Mouse (Mus musculus) WW6 (cell line): ENCODE data around the gene 2700097O09Rik.
"Not testable (repeated sequence)": the region's sequence is repeated elsewhere in the genome, so short reads cannot be mapped to it uniquely, and the experiment has no call there.

Experiments
- DNase-seq: peaks from one replicate; pipeline ENCODE4 v3.0.0-alpha.2; 2013; ENCODE audit warnings: low read depth, low spot score

The 2700097O09Rik gene

DNA sequence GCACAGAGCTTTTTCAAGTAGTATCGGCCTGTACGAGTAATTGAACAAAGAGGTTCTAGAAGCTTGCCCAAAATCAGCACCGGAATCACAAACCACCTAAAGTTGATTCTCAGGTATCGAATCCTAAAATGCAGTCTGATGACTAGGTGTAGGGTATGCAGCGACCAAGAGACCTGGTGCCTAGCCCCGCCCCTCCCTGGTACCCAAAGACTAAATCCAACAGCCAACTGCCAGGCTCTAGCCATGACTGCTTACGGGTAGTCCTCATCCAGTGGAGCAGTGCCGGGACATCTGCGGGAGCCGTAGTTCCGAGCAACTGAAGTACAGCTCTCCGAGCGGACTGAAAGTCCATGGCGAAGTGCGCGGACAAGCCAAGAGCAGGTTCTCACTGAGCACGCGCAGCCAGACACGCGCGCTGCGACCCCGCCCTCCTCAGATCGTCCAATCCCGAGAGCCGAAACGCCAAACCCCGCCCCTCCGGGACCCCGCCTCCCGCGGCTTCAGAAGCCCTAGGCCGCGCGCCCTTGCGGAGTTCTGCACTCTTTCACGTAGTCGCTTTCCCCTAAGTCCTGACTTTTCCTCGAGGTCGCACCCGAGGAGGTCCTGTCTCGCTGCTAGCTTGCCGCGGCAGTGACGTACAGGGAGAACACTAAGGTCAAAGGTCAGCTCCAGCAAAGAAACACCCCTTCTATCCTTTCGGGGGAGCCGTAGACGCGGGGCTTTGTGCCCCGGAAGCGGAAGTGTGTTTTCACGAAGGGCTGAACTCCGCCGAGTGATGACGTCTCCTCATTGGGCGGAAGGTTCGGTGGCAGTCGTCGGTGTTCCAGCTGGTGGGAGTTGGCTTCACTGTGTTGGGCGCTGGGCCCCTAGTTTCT lies at the start of gene 2700097O09Rik, which contains the start of gene Srp54a:
Gene 2700097O09Rik, minus strand, starts transcription at position 385 of the 875 bp plus-strand sequence.
Gene Srp54a, plus strand, starts transcription at position 537 of the 875 bp plus-strand sequence.
- DNase-seq, result peak; percentile 79

DNA sequence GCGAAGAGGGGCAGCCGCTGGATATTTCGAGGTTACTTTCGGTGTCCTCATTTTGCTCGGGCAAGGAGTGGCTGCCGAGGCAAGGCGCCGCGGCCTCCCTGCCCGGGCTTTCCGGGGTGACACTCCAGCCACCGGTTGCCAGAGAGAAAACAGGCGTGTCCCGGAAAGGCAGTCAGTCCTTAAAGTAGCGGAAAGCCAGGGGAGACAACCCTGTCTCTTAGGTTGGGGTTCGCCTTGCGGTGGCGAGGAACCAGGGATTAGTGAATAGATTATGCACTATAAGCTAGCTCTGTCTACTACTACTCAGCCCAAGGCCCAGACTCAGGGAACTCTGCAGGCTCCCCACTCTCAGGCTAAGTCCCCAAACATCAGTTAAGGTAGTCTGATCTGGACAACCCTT lies 44.8 kb upstream of the 2700097O09Rik start:
- not testable (repeated sequence) for DNase-seq

DNA sequence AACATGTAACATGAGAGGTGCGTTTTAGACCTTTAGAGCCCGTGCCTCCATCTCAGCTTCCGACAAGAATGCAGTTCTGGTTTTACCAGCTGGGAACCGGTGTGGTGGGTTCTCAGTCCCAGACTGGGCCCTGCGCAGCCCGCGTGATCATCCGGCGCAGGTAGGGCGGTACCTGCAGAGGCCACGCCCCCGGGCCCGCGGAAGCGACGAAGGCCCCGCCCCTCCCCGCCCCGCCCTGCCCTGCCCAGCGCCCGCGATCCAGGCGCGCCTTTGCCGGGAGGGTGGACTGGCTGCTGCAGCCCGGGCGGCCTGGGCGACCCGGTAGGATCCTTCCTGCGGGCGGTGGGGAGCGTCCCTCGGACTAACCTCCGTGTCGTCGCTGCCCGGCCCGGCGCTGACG lies 44.3 kb upstream of the 2700097O09Rik start, which contains the start of gene Fam177a:
Gene Fam177a, plus strand, starts transcription at position 228 of the 400 bp plus-strand sequence.
- DNase-seq, result not testable (repeated sequence)

DNA sequence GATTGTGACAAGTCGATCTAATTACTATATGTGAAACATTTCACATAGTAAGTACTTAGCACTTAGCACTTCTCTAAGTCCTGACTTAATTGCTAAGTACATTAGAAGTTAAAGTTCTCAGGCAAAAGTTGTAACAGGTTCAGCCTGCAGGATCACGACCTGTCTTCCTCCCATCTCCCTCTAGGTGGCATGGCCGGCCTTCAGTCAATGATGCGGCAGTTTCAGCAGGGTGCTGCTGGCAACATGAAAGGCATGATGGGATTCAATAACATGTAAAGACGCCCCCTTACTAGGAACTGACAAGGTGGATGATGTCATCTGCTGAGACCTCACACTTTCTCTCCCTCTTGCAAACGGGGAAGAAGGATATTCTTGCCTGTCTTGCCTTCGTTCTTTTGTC lies 32.7 kb upstream of the 2700097O09Rik start:
- DNase-seq, result not testable (repeated sequence)

DNA sequence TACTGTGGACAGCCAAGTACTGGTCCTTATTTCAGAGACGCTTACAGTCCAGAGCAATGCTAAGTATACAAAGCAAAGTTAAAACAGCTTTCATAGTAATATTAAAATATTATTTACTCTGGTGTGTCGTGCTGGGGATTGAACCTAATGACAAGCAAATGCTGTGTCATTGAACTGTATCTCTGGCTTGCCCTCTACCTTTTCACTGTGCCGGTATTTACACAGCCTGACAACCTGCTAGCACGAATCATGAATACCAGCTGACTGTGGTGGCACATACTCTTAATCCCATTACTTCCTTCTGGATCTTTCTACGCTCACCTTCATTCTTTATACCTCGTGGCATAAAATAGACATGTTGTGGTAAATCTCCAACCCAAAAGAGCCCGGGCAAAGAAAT lies 12.2 kb upstream of the 2700097O09Rik start:
- DNase-seq, result not testable (repeated sequence)

DNA sequence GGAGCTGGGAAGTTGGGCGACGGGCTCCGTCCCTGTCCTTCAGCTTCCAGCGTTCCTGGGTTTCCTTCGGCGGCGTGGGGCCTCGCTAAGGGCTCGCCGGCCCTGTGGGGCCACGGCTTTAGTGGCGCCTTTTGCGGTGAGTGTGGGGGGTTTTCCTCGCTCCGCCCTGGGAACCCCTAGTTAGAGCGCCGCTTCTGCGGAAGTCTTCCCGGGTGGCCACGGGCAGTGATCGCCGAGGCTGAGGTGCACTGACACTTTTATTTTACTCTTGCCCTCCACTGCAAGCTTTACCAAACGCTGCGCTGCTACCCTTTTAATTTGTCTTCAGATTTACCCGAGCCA lies 662 bp upstream of the 2700097O09Rik start:
- not testable (repeated sequence) for DNase-seq

DNA sequence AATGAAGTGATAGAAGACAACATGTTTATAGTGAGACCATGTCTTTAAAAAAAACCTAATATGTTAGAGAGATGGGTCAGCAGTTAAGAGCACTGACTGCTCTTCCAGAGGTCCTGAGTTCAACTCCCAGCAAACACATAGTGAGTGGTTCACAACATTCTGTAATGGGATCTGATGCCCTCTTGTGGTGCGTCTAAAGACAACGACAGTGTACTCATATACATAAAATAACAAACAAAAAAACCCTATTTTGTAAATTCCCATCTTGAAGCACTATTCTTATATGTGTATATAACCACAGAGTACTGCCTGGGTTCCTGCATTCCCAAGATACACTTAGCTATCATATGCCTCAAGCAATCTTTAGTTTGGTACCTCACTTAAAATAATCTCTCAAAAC lies 1.2 kb downstream of the 2700097O09Rik start:
- DNase-seq, result not testable (repeated sequence)

DNA sequence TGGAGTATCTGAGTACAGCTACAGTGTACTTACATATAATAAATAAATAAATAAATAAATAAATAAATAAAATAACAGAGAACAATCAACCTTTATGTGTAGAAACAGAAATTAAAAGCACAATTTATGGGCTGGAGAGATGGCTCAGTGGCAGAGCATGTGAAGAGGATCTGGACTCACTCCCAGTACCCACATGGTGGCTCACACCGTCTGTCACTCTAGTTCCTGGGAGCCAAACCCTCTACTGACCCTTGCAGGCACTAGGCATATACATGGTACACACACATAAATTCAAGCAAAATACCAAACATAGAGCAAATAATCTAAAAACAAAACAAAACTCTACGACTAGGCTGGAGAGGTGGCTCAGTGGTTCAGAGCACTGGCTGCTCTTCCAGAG lies 4.6 kb downstream of the 2700097O09Rik start:
- no peak for DNase-seq

DNA sequence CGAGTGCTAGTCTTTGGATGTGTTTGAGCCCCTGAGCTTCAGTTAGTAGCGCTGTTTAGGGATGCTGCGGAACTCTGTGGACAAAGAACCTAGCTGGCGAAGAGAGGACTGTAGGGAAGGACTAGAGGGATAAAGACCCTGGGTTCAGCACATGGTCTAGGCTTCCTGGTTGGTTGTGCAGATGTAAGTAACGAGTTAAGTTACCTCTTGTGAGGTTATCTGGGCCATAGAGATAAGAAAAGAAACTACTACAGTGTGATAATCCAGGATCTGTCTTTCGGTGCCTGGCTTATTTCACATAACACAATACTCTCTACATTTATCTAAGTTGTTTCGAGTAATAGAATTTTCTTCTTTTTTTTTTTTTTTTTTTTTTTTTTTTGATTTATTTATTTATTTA lies 6.2 kb downstream of the 2700097O09Rik start:
- DNase-seq, result no peak

DNA sequence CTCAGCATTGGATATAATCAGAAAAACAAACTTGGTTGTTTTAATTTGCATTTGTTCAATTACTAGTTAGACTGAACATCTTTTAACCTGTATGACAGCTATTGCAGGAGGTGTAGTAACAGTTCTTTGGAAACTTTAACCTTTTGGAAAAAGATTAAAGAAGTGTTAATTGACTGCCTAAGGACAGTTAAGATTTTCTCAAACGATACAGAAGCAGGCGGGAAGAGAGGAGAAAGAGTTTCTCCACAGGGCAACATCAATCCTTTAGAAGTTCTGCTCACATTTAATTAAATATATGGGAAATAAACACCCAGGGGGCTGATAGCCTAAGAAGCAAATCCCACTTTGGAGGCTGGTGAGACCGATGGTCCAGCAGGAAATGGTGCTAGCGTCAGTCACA lies 7.4 kb downstream of the 2700097O09Rik start:
- no peak for DNase-seq

DNA sequence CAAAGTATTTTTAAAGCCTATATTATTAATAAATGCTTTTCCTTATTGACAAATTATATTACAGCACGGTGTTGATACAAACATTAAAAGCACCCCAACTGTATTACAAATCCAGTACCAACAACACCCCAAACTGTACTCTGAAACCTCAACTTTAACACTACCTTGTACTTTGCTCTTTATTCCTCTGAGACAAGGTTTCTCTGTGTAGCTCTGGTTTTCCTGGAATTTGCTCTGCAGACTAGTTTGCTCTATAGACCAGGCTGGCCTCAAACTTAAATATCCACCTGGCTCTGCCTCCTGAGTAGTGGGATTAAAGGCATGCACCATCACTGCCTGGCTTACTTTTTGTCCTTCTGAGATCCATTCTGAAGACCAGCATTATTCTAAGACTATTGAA lies 17.8 kb downstream of the 2700097O09Rik start:
- DNase-seq, result no peak

DNA sequence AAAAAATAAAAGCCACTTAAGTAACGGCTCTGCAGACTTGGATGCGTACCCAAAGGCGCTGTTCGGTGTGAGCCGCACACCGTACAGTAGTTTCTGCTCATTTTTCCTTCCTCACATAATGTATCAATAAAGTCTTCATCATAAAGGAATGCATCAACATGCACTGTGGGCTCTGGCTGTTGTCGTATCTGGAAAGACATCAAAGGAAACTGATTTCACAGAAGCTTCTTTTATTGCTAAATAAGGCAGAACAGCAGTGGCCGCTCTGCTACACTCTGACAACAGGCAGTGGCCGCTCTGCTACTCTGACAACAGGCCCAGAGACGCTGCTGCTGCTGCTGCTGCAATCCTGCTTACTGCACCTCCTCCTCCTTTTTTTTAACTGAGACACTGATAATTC lies 18.9 kb downstream of the 2700097O09Rik start:
- DNase-seq, result no peak

DNA sequence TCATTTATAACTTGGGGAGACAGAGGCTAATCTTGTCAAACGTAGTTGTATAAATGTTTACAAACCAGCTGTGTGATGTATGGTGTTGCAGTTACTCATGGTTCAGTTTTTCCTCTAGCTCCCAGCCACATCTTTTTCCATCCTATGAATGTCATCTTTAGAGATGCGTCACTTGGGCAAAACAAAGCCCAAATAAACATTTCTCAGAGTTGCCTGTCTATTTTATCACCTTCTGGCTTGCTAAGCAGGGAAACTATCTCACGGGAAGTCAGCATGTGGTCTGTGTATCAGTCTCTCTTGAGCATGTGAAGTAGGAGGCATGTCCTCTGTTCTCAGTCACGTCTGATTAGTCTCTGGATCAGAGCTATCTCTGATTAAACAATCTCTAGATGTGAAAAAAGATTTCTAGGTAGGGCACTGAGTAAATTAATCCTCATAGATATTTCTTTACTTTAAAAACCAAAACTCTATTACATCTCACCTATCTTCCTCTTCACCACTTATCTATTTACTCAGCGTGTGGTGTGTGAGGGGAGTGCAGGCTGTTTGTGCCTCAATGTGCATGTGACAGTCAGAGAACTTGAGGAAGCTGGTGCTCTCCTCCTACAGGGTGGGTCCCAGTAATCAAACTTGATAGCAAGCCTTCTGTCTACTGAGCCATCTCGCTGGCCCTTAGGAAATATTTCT lies 19.6 kb downstream of the 2700097O09Rik start:
- no peak for DNase-seq

DNA sequence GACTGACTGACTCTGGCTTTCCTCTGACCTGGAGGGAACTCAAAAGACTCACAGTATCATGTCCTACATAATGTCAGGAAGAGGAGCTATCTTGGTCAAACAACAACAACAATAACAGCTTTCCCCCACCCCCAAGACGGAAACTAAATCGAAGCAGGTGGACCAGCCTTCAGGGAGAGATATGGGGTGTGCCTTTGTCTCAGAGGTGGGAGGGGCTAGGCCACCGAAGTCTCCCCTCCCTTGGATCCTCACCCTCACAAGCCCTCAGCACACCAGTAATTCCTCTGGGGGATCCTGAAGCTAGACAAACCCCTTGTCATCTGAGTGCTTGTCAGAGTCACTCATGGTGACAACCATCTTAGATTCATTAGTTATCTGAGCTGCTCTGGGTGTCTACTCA lies 20.1 kb downstream of the 2700097O09Rik start:
- no peak for DNase-seq

DNA sequence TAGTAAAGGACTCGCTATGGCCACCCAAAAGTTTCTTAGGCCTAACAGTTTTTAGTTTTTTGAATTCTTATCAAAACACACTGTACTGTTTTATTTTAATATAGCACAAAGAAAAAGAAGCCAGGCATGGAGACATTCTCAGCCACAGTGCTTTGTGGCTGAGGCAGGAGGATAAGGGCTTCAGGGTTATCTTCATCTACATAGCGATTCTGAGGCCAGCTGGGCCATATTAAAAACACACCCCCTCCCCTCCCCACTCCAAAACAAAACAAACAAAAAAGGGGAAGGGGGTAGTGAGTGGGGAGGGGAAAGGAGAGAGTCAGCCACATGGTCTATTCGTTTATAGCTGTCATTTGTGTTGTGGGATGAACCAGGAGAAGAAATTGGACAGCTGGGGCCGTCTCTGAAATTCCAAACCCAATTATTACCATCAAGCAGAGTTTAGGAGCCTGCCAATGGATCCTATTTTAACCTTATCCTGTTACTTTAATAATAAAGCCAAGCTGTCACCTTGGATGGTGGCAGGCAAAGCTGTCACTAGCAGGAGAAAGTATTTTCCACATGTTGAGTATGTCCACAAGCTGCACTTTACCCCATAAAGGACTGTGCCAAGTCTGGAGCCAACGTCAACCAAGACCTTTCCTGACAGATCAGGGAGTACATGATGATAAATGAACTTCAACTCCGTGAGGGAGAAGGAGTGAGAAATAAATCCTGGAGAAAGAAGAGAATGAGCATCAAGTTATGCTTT lies 20.9 kb downstream of the 2700097O09Rik start:
- no peak for DNase-seq

DNA sequence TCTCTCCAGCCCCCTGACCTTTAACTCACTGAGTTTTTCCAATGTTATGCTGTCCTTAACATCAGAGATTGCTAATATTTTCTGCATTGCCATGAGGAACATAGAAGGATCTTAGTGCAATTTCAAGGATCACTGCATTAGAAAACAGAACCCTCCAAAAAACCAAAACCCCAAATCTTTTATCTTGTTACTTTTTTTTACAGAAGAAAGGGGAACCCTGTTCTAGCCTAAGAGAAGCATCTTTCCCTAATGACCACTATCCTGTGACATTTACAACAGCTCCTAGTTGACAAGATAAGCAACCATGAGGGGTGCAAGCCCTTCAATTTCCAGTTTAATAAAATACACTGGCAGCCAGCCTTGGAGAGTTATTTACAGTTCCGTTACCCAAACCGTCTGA lies 23.2 kb downstream of the 2700097O09Rik start:
- DNase-seq, result no peak

DNA sequence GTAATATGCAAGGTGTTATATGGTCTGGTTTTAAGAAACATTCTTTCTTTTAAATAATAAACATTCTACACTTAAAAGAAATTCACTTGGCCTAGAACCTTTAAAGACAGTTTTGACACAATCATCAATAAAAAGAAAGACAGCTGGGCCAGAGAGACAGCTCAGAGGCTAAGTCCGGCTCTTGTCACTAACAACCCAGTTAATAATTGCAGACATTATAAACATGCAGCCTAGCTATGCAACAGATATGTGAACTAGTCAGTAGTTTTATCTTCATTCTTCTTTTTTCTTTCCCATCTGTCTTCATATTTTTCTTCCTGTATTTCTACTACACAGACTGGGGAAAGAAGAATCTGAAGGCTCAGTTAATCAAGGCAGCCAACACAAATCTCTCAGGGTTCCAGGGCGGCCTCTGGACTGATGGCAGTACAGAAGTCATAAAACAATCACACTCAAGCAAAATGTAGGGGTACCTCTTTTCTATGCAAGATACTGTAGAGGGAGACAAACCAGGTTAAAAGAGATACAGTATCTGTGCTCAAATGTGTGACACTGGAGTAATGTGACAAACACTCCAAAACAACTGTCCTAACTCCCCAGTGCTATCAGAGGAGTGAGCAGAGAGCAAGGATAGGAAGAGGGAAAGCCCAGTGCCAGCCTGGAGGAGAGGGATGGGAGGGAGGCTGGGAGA lies 25.2 kb downstream of the 2700097O09Rik start:
- DNase-seq, result no peak

DNA sequence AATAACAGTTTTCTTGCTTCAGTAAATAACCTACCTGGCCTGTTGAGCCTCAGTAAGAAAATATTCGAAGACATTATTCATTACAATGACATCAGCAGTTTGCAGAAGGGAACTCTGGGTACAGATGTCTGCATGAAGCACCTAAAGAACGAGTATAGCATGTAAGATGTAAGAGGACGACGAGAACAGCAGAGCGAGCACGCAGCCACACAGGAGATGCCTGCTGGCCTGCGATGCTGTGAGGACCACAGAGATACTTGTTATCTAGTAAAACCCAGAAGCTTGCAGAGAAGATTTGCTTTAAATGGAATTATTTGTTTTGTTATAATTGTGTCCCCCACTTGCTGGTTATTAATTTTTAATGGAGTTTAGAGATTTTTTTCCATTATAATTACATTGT lies 26.6 kb downstream of the 2700097O09Rik start:
- no peak for DNase-seq

DNA sequence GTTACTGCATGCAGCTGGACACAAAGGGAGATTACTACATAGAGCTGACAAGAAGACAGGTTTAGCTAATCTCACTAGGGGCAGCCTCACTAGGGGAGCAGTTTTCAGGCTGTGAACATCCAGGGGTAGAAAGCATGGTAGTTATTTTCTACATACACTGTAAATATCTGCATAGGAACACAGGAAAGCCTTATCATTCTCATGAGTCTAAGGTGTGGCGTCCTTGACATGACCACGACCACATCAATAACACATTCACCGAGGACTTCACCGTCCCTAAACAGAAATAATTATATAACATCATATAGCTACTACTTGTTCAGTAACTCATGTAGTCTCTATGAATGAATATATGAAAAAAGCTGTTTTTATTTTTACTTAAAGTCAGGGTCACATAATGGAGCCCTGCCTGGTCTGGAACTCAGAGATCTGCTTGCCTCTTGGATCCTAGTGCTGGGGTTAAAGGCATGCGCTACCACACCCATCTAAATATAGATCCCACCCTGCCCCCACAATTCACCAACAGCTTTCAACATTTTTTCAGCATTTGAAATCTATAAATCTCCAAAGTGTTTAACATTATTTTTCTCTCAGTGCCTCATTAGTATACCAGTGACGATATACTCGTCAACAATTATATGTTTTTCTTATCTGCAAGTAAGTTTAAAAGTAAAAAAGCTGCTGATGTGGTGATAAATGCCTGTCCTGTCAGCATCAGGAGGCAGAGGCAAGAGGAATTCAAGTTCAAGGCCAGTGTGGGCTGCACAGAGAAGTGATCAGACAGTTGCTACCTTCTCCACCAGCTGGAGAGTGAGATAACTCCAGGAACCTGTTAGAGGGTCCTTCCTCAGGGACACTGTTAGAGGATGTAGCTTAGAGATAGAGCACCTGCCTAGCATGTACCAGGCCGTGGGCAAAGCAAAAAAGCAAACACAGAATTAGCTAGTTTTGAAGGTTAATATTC lies 28.4 kb downstream of the 2700097O09Rik start:
- no peak for DNase-seq

DNA sequence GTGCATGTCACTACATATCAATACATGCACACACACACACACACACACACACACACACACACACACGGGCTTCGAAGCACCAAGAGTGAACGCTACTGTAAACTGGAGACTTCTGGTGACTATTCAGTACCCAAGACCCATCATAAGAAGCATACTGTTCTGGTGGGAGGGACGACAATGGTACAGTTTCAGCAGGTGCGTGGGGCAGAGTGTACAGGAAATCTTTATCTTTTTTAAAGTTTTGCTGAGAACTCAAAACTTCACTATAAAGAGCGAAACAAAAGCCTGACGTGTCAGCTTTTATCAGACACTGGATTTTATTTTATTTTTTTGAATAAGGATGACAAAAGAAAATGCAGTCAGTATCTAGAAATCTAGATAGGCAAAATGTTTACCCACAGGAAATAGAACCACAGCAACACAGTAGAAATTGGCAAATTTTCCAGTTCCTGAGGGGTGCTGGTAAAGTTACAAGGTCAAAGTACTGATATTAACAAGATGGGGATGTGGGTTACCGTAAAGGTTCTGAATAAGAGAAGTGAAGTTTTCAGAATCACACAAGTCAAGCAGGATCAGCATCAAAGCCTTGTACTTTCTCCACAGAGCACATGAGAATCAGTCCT lies 30.1 kb downstream of the 2700097O09Rik start:
- DNase-seq, result no peak
